Mouse (Mus musculus) forebrain, embryonic 14.5 days (tissue): Measurements from ENCODE around the gene Pnkd. TPM values are rescaled to one million over a fixed set of nuclear protein-coding genes. Genes with fewer than 3 reads are reported as not detected.

Experiments
- ATAC-seq: fragments of 200-750 bp; cut with Nextera tagmentation; 2 replicates; pipeline ENCODE4 v1.8.0; 2017; ENCODE audit warnings: mild to moderate bottlenecking, moderate library complexity
- DNase-seq: peaks from one replicate; pipeline ENCODE4 v3.0.0-alpha.2; 2015; ENCODE audit warnings: low spot score
- H3K27ac ChIP-seq: fragments of 300-500 bp; sonication (generic); 2 replicates; pipeline ENCODE4 v1.5.1; 2014; ENCODE audit warnings: low read depth, mild to moderate bottlenecking, control low read depth, low read length, moderate library complexity
- H3K27me3 ChIP-seq: fragments of 300-500 bp; sonication (generic); replicated peaks from 2 replicates; pipeline ENCODE4 v1.6.1; 2014; ENCODE audit warnings: low read length, control low read depth, mixed read lengths; ENCODE audit not compliant: control insufficient read depth, insufficient read depth
- H3K36me3 ChIP-seq: fragments of 300-500 bp; sonication (generic); 2 replicates; pipeline ENCODE4 v1.6.1; 2014; ENCODE audit warnings: low read length, control low read depth; ENCODE audit not compliant: control insufficient read depth, insufficient read depth
- H3K4me1 ChIP-seq: fragments of 300-500 bp; sonication (generic); 2 replicates; pipeline ENCODE4 v1.6.1; 2014; ENCODE audit warnings: antibody characterized with exemption, low read length, control low read depth; ENCODE audit not compliant: control insufficient read depth, insufficient read depth
- H3K4me2 ChIP-seq: fragments of 300-500 bp; sonication (generic); 2 replicates; pipeline ENCODE4 v1.6.1; 2014; ENCODE audit warnings: mild to moderate bottlenecking, control low read depth, low read length
- H3K4me3 ChIP-seq: fragments of 300-500 bp; sonication (generic); 2 replicates; pipeline ENCODE4 v1.5.1; 2014; ENCODE audit warnings: low read depth, low read length, control low read depth
- H3K9ac ChIP-seq: fragments of 300-500 bp; sonication (generic); 2 replicates; pipeline ENCODE4 v1.6.1; 2014; ENCODE audit warnings: mild to moderate bottlenecking, low read length, control low read depth, moderate library complexity
- H3K9me3 ChIP-seq: fragments of 300-500 bp; sonication (generic); replicated peaks from 2 replicates; pipeline ENCODE4 v1.6.1; 2016; ENCODE audit warnings: low read length, control low read depth, mixed read lengths; ENCODE audit not compliant: control insufficient read depth
- WGBS: fragments of 180-500 bp; shearing (Covaris S2); extraction: QIAGEN DNeasy Blood & Tissue Kit; methylation state at CpG from one replicate; pipeline ENCODE4 v1.1.7; 2014; 5-methylcytosine and 5-hydroxymethylcytosine counted together
- polyA plus RNA-seq: library from polyadenylated mRNA; unstranded; fragments of >200 nt; fragmentation: Nextera tagmentation; extraction: Ambion mirVana; gene quantifications from 2 replicates; pipeline ENCODE4 v1.2.1, GENCODE M21; 2014

Gene Pnkd
- polyA plus RNA-seq, 1 experiment from 2014 or later: 114 TPM

DNA sequence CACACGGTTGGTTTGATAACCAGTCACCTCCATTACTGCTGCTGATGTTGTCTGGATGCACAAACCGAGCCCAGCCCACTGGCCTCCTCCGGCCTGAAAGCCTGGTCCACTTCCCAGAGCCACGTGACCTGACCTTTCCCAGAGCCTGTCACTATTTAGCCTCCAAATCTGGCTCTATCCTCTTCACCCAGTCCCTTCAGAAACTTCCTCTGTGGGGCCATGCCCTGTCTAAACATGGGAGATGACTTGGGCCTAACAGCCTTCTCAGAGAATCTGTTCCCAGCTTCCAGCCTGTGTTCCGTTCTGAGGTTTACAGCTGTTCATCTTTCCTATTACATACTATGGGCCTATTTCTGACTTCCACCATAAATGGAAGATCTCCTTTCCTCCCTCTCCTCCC, 78.7 kb downstream of the Pnkd start:
- no peaks in the 10 kb centered on the region for H3K4me1 ChIP-seq
- H3K27me3 ChIP-seq: 0 out of 2 replicates have a peak, but pooled peaks cover 3% of the 10 kb centered on the region
- H3K9ac ChIP-seq: no peak overlapping the region
- H3K36me3 ChIP-seq: no peaks in the 10 kb centered on the region
- no peak overlapping the region for H3K4me3 ChIP-seq
- no peak overlapping the region for H3K4me2 ChIP-seq
- 75% methylated on average over 5 of the region's 5 CpGs for WGBS
- ATAC-seq: no peak
- no peak for DNase-seq
- H3K27ac ChIP-seq: no peak overlapping the region
- no peaks in the 10 kb centered on the region for H3K9me3 ChIP-seq

DNA sequence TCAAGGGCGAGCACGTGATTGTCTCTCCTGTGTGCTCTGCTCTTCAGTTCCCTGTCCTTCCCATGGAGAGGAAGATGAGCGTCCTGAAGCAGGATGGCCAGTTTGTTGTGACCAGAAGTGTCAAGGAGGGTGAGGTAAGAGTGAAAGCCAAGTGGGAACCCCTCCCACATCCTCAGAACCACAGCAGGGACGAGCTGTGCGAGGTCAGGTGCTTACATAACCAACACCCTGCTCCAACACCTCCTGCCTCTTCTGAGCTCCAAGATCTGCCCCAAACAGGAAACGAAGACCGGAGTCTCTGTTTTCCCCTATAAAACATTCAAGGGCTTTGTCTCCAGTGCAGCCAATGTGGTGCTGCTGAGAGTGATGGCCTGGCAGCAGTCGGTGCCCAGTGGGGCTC, 79.5 kb downstream of the Pnkd start:
- H3K9me3 ChIP-seq: no peaks in the 10 kb centered on the region
- H3K36me3 ChIP-seq: no peaks in the 10 kb centered on the region
- 0 out of 2 replicates have a peak, but pooled peaks cover 3% of the 10 kb centered on the region for H3K27me3 ChIP-seq
- H3K4me3 ChIP-seq: no peak overlapping the region
- DNase-seq (no peak), ATAC-seq (no peak)
- no peak overlapping the region for H3K4me2 ChIP-seq
- H3K27ac ChIP-seq: no peak overlapping the region
- 80% methylated on average over 8 of the region's 8 CpGs for WGBS
- H3K9ac ChIP-seq: no peak overlapping the region
- H3K4me1 ChIP-seq: no peaks in the 10 kb centered on the region

DNA sequence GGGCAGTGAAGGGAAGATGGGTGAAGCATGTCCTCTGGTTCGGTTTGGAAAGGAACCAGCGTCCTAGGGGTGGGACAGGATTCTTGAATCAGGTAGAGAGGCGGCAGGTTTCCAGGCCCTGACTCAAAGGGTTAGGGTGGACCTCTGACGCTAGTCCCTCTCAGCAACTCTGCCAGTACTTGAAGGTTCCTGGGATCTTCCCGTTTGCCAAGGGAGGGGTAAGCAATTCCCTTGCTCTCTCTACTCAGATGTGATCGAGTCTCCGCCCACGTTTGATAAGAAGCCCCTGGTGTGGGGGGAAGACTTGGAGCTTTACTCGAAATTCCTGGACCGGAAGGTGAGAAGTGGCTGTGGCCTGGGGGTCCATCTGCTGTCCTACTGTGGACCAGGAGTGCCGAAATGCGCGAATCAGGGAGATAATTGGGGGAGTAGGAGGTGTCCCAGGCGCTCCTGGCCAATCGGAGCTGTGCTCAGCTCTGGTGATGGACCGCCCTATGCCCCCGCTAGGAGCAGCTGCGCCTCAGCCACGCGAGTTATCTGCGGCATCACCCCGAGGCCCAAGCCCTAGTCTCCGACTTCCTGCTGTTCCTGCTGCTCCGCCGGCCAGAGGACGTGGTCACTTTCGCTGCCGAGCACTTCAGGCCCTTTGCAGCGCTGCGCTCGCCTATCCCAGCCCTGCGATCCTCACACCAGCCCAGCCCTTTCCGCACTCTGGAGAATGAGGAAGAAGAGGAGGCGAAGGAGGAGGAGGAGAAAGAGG, 83.3 kb downstream of the Pnkd start:
- ATAC-seq (no peak), DNase-seq (no peak)
- 26% methylated on average over 34 of the region's 34 CpGs for WGBS
- Histone ChIP-seq H3K36me3 (no peaks in the 10 kb centered on the region), H3K4me1 (no peaks in the 10 kb centered on the region), H3K4me2 (peak overlapping the region; percentile 45), H3K27me3 (0 out of 2 replicates have a peak, but pooled peaks cover 3% of the 10 kb centered on the region), H3K4me3 (peak overlapping the region; percentile 14; the same call in 1 of the 2 replicates), H3K27ac (no peak overlapping the region), H3K9ac (peak overlapping the region; percentile 25; the same call in 1 of the 2 replicates), H3K9me3 (no peaks in the 10 kb centered on the region)

DNA sequence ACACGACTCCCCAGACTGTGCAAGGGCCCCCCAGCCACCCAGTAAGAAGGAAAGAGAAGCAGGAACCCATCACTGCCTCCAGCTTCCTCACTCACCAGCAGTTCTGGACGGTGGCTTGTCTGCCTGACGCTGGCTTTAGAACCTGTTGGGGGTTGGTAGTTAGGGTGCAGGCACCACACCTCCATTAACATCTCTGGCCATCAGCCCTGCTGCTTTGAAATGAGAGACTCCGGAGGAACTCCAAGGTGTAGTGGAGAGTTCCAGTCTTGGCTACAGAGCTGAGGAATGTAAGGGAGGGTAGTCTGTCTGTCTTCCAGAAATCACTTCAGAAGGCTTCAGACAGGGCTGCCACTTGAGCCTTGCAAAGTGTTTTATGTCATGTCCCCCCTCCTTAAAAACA, 85.3 kb downstream of the Pnkd start:
- Histone ChIP-seq H3K4me3 (no peak overlapping the region), H3K9me3 (no peaks in the 10 kb centered on the region), H3K36me3 (no peaks in the 10 kb centered on the region), H3K27ac (no peak overlapping the region), H3K27me3 (0 out of 2 replicates have a peak, but pooled peaks cover 3% of the 10 kb centered on the region), H3K4me2 (no peak overlapping the region), H3K4me1 (no peaks in the 10 kb centered on the region), H3K9ac (no peak overlapping the region)
- DNase-seq (no peak), ATAC-seq (no peak)
- WGBS: 51% methylated on average over 4 of the region's 4 CpGs

DNA sequence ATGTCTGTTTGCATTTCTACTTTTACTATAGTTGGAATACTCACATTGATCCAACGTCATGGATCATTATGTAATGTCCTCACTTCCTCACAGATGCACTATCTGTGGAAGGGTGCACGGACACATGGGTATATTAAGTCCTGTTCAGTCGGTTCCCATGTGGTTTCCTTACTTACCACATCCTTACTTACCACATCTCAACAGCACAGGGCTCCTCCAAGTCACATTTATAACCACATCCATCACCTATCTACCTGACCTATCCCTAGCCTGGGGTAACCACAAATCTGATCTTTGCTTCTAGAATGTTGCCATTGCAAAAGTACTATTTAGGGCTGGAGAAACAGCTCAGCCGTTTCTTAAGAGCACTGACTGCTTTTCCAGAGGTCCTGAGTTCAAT, 88.6 kb downstream of the Pnkd start:
- Histone ChIP-seq H3K27ac (no peak overlapping the region), H3K4me3 (no peak overlapping the region), H3K9me3 (no peaks in the 10 kb centered on the region), H3K27me3 (no peaks in the 10 kb centered on the region), H3K36me3 (no peaks in the 10 kb centered on the region), H3K9ac (no peak overlapping the region), H3K4me2 (no peak overlapping the region), H3K4me1 (no peaks in the 10 kb centered on the region)
- no peak for ATAC-seq
- no peak for DNase-seq
- WGBS: 82% methylated on average over 4 of the region's 4 CpGs

DNA sequence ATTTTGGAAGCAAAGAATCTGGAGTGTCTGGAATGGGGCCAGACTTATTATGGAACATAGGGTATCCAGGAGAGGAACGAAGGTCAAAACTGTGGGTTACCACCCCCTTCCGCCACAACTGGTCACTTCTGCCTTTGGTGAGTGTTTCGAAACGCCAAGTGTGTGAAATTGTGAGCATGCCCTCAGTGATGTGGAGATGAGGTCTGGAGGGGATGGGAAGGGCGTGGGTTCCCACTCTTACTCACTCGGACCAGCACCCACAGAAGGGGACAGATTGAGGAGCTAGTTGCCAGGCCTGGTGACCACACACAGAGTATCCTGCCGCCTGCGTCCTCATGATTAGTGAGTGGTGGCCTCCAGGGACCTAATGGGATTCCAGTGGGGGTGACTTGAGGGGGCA, 90.2 kb downstream of the Pnkd start, which contains the start of gene Slc11a1:
TSS of gene Slc11a1 (plus strand) at position 216 of the 400 bp plus-strand sequence.
- H3K27me3 ChIP-seq: no peaks in the 10 kb centered on the region
- ATAC-seq (no peak), DNase-seq (no peak)
- H3K4me1 ChIP-seq: no peaks in the 10 kb centered on the region
- no peak within 1 kb of the TSS for H3K4me2 ChIP-seq
- 79% methylated on average over 8 of the region's 8 CpGs for WGBS
- no peaks in the 10 kb centered on the region for H3K9me3 ChIP-seq
- H3K9ac ChIP-seq: no peak within 1 kb of the TSS
- H3K36me3 ChIP-seq: no peaks in the 10 kb centered on the region
- H3K27ac ChIP-seq: no peak within 1 kb of the TSS
- no peak within 1 kb of the TSS for H3K4me3 ChIP-seq

DNA sequence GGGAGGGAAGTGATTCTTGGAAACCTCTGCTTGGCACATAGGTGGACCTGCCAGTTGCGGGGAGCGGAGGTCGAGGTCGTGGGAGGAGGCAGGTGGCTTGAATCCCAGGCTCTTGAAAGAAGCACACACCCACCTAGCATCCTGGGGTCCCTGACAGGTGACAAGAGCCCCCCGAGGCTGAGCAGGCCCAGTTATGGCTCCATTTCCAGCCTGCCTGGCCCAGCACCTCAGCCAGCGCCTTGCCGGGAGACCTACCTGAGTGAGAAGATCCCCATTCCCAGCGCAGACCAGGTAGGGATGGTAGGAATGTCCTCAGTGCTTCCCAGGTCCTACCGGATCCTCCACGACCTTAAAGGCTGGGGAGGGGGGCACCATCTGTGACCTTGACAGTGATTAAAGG, 90.8 kb downstream of the Pnkd start:
- Histone ChIP-seq H3K9ac (no peak overlapping the region), H3K27ac (no peak overlapping the region), H3K4me1 (no peaks in the 10 kb centered on the region), H3K36me3 (no peaks in the 10 kb centered on the region), H3K4me3 (no peak overlapping the region), H3K9me3 (no peaks in the 10 kb centered on the region), H3K4me2 (no peak overlapping the region), H3K27me3 (no peaks in the 10 kb centered on the region)
- WGBS: 78% methylated on average over 10 of the region's 10 CpGs
- ATAC-seq (no peak), DNase-seq (no peak)

DNA sequence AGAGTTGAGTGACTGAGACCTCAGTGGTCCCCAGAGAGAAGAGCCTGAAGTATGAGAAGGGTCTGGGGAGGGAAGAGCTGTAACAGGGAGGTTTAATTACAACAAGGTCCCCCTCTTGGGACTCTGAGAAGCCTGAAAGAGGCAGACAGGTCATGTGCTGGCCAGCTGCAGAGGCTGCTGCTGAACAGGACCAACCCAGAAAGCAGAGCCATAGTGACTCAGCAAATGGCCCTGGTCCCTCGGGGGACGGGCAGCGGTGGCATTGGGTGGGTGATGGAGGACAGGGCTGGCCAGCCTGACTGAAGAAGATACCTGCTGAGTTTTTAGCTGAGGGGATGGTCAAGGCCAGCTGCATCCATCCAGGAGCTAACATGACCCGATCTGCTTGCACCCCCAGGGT, 91.7 kb downstream of the Pnkd start:
- Histone ChIP-seq H3K27me3 (no peaks in the 10 kb centered on the region), H3K4me1 (no peaks in the 10 kb centered on the region), H3K36me3 (no peaks in the 10 kb centered on the region), H3K27ac (no peak overlapping the region), H3K9me3 (no peaks in the 10 kb centered on the region), H3K4me3 (no peak overlapping the region), H3K4me2 (no peak overlapping the region), H3K9ac (no peak overlapping the region)
- 85% methylated on average over 4 of the region's 4 CpGs for WGBS
- no peak for DNase-seq
- no peak for ATAC-seq

DNA sequence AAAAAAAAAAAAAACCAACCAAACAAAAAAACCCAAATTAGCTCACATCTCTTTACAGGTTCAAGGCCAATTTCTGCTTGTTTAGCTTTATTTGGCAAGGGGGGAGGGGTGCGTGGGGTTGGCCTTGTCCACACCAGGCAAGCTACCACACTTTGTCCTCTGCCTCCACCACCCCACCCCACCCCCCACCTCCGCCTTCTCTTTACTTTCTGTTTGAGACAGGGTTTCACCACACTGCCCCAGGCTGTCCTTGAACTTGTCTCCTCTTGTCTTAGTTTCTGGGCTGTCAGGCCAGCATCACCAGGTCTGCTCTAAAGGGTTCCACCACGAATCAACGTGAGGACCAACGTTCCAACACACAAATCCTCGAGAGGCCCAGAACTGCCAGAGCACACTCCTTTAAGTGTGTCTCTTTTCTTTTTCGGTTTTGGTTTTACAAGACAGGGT, 94.4 kb downstream of the Pnkd start:
- Histone ChIP-seq H3K27ac (no peak overlapping the region), H3K9ac (no peak overlapping the region), H3K4me3 (no peak overlapping the region), H3K4me2 (no peak overlapping the region), H3K4me1 (no peaks in the 10 kb centered on the region), H3K9me3 (no peaks in the 10 kb centered on the region), H3K27me3 (no peaks in the 10 kb centered on the region), H3K36me3 (no peaks in the 10 kb centered on the region)
- no peak for ATAC-seq
- 87% methylated on average over 7 of the region's 7 CpGs for WGBS
- DNase-seq: no peak
